Mouse (Mus musculus) gastrocnemius, postnatal 25 days (tissue): ENCODE data around the gene Hmgb3. TPM values are rescaled to one million over a fixed set of nuclear protein-coding genes. Genes with fewer than 3 reads are reported as not detected.

Experiments
- DNase-seq: peaks from one replicate; pipeline ENCODE4 v3.0.0; 2022
- microRNA-seq, 2 experiments: library from miRNA; unstranded; fragments of <30 nt; microRNA quantifications; one replicate each; pipeline ENCODE4 v1.2.0; 2021; ENCODE audit warnings: borderline replicate concordance in 2 of 2
- total RNA-seq, 2 experiments: library from RNA; stranded (reverse); gene quantifications; 1 replicate in 1 of 2; 2 replicates in 1 of 2; pipeline ENCODE4 v1.2.3; 2021

The Hmgb3 gene
- total RNA-seq, 2 experiments from 2014 or later: 9.4 to 9.7 TPM

DNA sequence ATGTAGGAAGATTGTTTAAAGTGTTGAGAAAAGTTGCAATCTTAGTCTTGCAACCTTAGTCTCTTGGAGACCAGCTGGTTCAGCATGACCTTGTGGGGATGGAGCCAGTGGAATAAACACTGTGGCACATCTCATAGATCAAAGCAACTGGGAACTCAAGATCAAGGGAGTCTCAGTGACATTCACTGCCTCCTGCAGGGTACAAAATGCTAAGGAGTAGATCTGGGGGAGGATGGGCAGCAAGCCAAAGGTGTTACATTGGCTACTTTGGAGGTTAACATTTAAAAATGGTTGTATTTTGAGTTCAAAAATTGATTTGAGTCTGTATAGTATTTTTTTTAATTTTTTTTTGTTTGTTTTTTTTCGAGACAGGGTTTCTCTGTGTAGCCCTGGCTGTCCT is 33.5 kb downstream of the Hmgb3 start:
- no peak for DNase-seq

DNA sequence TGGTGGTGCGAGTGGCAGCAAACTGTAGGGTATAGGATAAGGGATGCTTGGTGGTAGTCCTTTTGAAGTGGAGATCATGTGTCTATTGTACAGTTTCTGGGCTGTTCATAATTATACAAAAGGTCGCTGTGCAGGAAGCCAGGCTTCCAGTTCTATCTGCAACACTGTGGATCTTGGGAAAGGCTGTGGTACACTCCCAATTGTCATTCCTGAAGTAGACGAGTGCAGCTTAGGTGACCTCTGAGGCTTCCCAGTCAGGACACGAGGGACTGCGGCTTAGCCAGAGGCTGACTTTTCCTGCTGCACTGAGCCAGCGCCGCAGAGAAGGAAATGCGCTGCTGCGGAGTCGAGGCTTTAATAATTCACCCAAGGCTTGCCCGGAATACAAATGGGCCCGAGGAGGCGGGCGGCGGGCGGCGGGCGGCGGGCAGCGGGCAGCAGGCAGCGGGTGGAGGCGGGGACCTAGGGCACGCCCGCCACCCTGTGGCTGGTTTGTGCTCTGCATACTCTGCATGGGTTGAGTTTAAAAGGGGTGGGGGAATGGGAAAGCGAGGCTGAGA is 45.4 kb downstream of the Hmgb3 start:
- no peak for DNase-seq

Small RNA genes within 50 kb of the gene (microRNA-seq; reads per million reads assigned to microRNA genes)
- 0 reads per million in 2 experiments for gene Gm23945

Other genes with a start within 250 kb of the Hmgb3 start
- gene Mtmr1, start 191.2 kb upstream of the Hmgb3 start, total RNA-seq: 10 to 100 TPM; 28.9 to 31.1 TPM
- gene Cd99l2, start 63.1 kb upstream of the Hmgb3 start, total RNA-seq: 10 to 100 TPM; 43.9 to 57.0 TPM
- 1 to 10 TPM in 1 of 2 experiments, under 1 TPM in 1; 0.41 to 1.0 TPM for gene Gpr50, start 107.7 kb downstream of the Hmgb3 start, total RNA-seq